Mouse (Mus musculus) intestine, postnatal 0 days (tissue): ENCODE results near the gene 4930579F01Rik. TPM values are rescaled to one million over a fixed set of nuclear protein-coding genes. Genes with fewer than 3 reads are reported as not detected.

Source experiments
- ATAC-seq: fragments of 200-750 bp; cut with Nextera tagmentation; 2 replicates; pipeline ENCODE4 v1.8.0; 2017; ENCODE audit warnings: mild to moderate bottlenecking, moderate TSS enrichment, moderate library complexity
- H3K27ac ChIP-seq: fragments of 300-500 bp; sonication (generic); 2 replicates; pipeline ENCODE4 v1.5.1; 2014; ENCODE audit warnings: mild to moderate bottlenecking, low read depth, low read length, moderate library complexity
- H3K27me3 ChIP-seq: fragments of 300-500 bp; sonication (generic); replicated peaks from 2 replicates; pipeline ENCODE4 v1.6.1; 2014; ENCODE audit warnings: low read length, mixed read lengths; ENCODE audit not compliant: control insufficient read depth, insufficient read depth
- H3K36me3 ChIP-seq: fragments of 300-500 bp; sonication (generic); 2 replicates; pipeline ENCODE4 v1.6.1; 2014; ENCODE audit warnings: mild to moderate bottlenecking, moderate library complexity; ENCODE audit not compliant: control insufficient read depth, insufficient read depth
- H3K4me1 ChIP-seq: fragments of 300-500 bp; sonication (generic); replicated peaks from 2 replicates; pipeline ENCODE4 v1.6.1; 2014; ENCODE audit warnings: antibody characterized with exemption, low read length, mixed read lengths; ENCODE audit not compliant: control insufficient read depth, insufficient read depth
- H3K4me2 ChIP-seq: fragments of 300-500 bp; sonication (generic); replicated peaks from 2 replicates; pipeline ENCODE4 v1.6.1; 2014; ENCODE audit warnings: low read depth, mild to moderate bottlenecking, moderate library complexity
- H3K4me3 ChIP-seq: fragments of 300-500 bp; sonication (generic); 2 replicates; pipeline ENCODE4 v1.5.1; 2014; ENCODE audit warnings: low read depth, low read length
- H3K9ac ChIP-seq: fragments of 300-500 bp; sonication (generic); 2 replicates; pipeline ENCODE4 v1.6.1; 2014; ENCODE audit warnings: mild to moderate bottlenecking, low read depth, low read length
- H3K9me3 ChIP-seq: fragments of 300-500 bp; sonication (generic); 2 replicates; pipeline ENCODE4 v1.6.1; 2016; ENCODE audit warnings: mixed run types; ENCODE audit not compliant: control insufficient read depth
- CTCF ChIP-seq: sonication (generic); IDR thresholded peaks from 2 replicates; pipeline ENCODE4 v1.5.1; 2016; ENCODE audit warnings: low read depth, mild to moderate bottlenecking, control low read depth, antibody characterized with exemption, moderate library complexity
- whole genome bisulfite sequencing: fragments of 180-500 bp; shearing (Covaris S2); extraction: QIAGEN DNeasy Blood & Tissue Kit; methylation state at CpG from one replicate; pipeline ENCODE4 v1.1.7; 2014; 5-methylcytosine and 5-hydroxymethylcytosine counted together
- polyA plus RNA-seq: library from polyadenylated mRNA; unstranded; fragments of >200 nt; fragmentation: Nextera tagmentation; extraction: Ambion mirVana; gene quantifications from 2 replicates; pipeline ENCODE4 v1.2.1, GENCODE M21; 2015

Gene 4930579F01Rik
- polyA plus RNA-seq, 1 experiment from 2014 or later, result 0.09 TPM

- Histone ChIP-seq H3K27me3 (no peaks in the 10 kb centered on the region), H3K36me3 (no peaks in the 10 kb centered on the region), H3K4me1 (no peaks in the 10 kb centered on the region), H3K27ac (no peak overlapping the region), H3K4me3 (no peak overlapping the region), H3K9me3 (no peaks in the 10 kb centered on the region), H3K9ac (no peak overlapping the region), H3K4me2 (no peak overlapping the region)
- no peak for ATAC-seq
- TF ChIP-seq CTCF, result no peak
- 86% methylated on average over 2 of the region's 2 CpGs for whole genome bisulfite sequencing
Observed at GRCm38 (mm10) chr3:138227082-138227481, 33.5 kb upstream of the 4930579F01Rik start.

- Histone ChIP-seq H3K27ac (no peak overlapping the region), H3K9ac (no peak overlapping the region), H3K36me3 (no peaks in the 10 kb centered on the region), H3K4me2 (no peak overlapping the region), H3K4me3 (no peak overlapping the region), H3K4me1 (no peaks in the 10 kb centered on the region), H3K27me3 (no peaks in the 10 kb centered on the region), H3K9me3 (no peaks in the 10 kb centered on the region)
- no peak for ATAC-seq
- 94% methylated on average over 6 of the region's 6 CpGs for WGBS
- TF ChIP-seq CTCF, result no peak
Observed at GRCm38 (mm10) chr3:138226476-138226875, 32.9 kb upstream of the 4930579F01Rik start.

GRCm38 (mm10) chr3:138225853-138226252 is 32.2 kb upstream of the 4930579F01Rik start:
- TF ChIP-seq CTCF, result no peak
- peak; percentile 37 for ATAC-seq
- H3K27ac ChIP-seq, result no peak overlapping the region

GRCm38 (mm10) chr3:138225331-138225730 is 31.7 kb upstream of the 4930579F01Rik start:
- Histone ChIP-seq H3K4me3 (no peak overlapping the region), H3K27me3 (no peaks in the 10 kb centered on the region), H3K9ac (no peak overlapping the region), H3K27ac (no peak overlapping the region), H3K4me1 (no peaks in the 10 kb centered on the region), H3K9me3 (no peaks in the 10 kb centered on the region), H3K4me2 (no peak overlapping the region), H3K36me3 (no peaks in the 10 kb centered on the region)
- TF ChIP-seq CTCF, result no peak
- ATAC-seq, result no peak
- 67% methylated on average over 7 of the region's 7 CpGs for WGBS

More at GRCm38 (mm10) chr3:138225853-138226252, 32.2 kb upstream of the 4930579F01Rik start:
- H3K9ac ChIP-seq, result no peak overlapping the region
- no peaks in the 10 kb centered on the region for H3K27me3 ChIP-seq
- H3K4me1 ChIP-seq, result no peaks in the 10 kb centered on the region
- no peak overlapping the region for H3K4me2 ChIP-seq
- 41% methylated on average over 7 of the region's 7 CpGs for WGBS
- no peak overlapping the region for H3K4me3 ChIP-seq
- H3K36me3 ChIP-seq, result no peaks in the 10 kb centered on the region
- no peaks in the 10 kb centered on the region for H3K9me3 ChIP-seq

- no peaks in the 10 kb centered on the region for H3K36me3 ChIP-seq
- TF ChIP-seq CTCF, result no peak
- H3K27me3 ChIP-seq, result no peaks in the 10 kb centered on the region
- no peaks in the 10 kb centered on the region for H3K4me1 ChIP-seq
- 84% methylated on average over 13 of the region's 13 CpGs for WGBS
- no peak overlapping the region for H3K9ac ChIP-seq
- H3K27ac ChIP-seq, result no peak overlapping the region
- ATAC-seq, result no peak
- no peak overlapping the region for H3K4me3 ChIP-seq
- H3K4me2 ChIP-seq, result no peak overlapping the region
- H3K9me3 ChIP-seq, result no peaks in the 10 kb centered on the region
Observed at GRCm38 (mm10) chr3:138224363-138224954, 30.8 kb upstream of the 4930579F01Rik start.

- peak; percentile 88 for TF ChIP-seq CTCF
- Histone ChIP-seq H3K9ac (no peak overlapping the region), H3K4me3 (no peak overlapping the region), H3K27ac (no peak overlapping the region), H3K9me3 (no peaks in the 10 kb centered on the region), H3K4me2 (no peak overlapping the region), H3K4me1 (no peaks in the 10 kb centered on the region), H3K27me3 (no peaks in the 10 kb centered on the region), H3K36me3 (no peaks in the 10 kb centered on the region)
- WGBS, result 48% methylated on average over 5 of the region's 5 CpGs
- peak; percentile 73 for ATAC-seq
Observed at GRCm38 (mm10) chr3:138222952-138223351, 29.3 kb upstream of the 4930579F01Rik start.
